Mouse (Mus musculus): Measurements from ENCODE around the gene Cpne5. TPM values are rescaled to one million over a fixed set of nuclear protein-coding genes. Genes with fewer than 3 reads are reported as not detected.

Gene Cpne5
- polyA plus RNA-seq, 1 experiment from 2014 or later: 4.7 TPM

GRCm38 (mm10) chr17:29158899-29159298, 79.1 kb downstream of the Cpne5 start:
- Histone ChIP-seq H3K9me3 (peaks cover 11% of the 10 kb centered on the region), H3K27me3 (replicated peaks; ENCODE audit: low read depth, poor library complexity, severe bottlenecking) (no peaks in the 10 kb centered on the region), H3K27ac (replicated peaks) (no peak overlapping the region), H3K4me1 (peaks cover 19% of the 10 kb centered on the region), H3K4me3 (no peak overlapping the region), H3K36me3 (replicated peaks) (peaks cover 3% of the 10 kb centered on the region; the same call in 1 of the 2 replicates)
- DNase-seq (ENCODE audit: low spot score): no peak
- WGBS: 96% methylated on average over 15 of the region's 15 CpGs

- 89% methylated on average over 8 of the region's 8 CpGs for WGBS
- Histone ChIP-seq H3K4me3 (no peak overlapping the region), H3K9me3 (peaks cover 9% of the 10 kb centered on the region), H3K27me3 (replicated peaks; ENCODE audit: low read depth, poor library complexity, severe bottlenecking) (no peaks in the 10 kb centered on the region), H3K27ac (replicated peaks) (no peak overlapping the region), H3K36me3 (replicated peaks) (peaks cover 3% of the 10 kb centered on the region; the same call in 1 of the 2 replicates), H3K4me1 (peaks cover 31% of the 10 kb centered on the region)
- DNase-seq (ENCODE audit: low spot score): no peak
Measured at GRCm38 (mm10) chr17:29156866-29157265, 81.1 kb downstream of the Cpne5 start.

- H3K9me3 ChIP-seq: peaks cover 4% of the 10 kb centered on the region
- H3K36me3 ChIP-seq (replicated peaks): peaks cover 2% of the 10 kb centered on the region; the same call in 1 of the 2 replicates
- H3K4me1 ChIP-seq: peaks cover 31% of the 10 kb centered on the region
- DNase-seq (ENCODE audit: low spot score): no peak
- H3K27me3 ChIP-seq (replicated peaks; ENCODE audit: low read depth, poor library complexity, severe bottlenecking): no peaks in the 10 kb centered on the region
- 85% methylated on average over 16 of the region's 16 CpGs for WGBS
- no peak overlapping the region for H3K4me3 ChIP-seq
- H3K27ac ChIP-seq (replicated peaks): no peak overlapping the region
Measured at GRCm38 (mm10) chr17:29156396-29156795, 81.6 kb downstream of the Cpne5 start.

GRCm38 (mm10) chr17:29155355-29156135, 82.4 kb downstream of the Cpne5 start:
- H3K4me3 ChIP-seq: no peak overlapping the region
- DNase-seq (ENCODE audit: low spot score): no peak
- H3K9me3 ChIP-seq: no peaks in the 10 kb centered on the region
- H3K36me3 ChIP-seq (replicated peaks): no peaks in the 10 kb centered on the region
- no peak overlapping the region for H3K27ac ChIP-seq (replicated peaks)
- WGBS: 73% methylated on average over 12 of the region's 12 CpGs
- peaks cover 31% of the 10 kb centered on the region for H3K4me1 ChIP-seq
- H3K27me3 ChIP-seq (replicated peaks; ENCODE audit: low read depth, poor library complexity, severe bottlenecking): no peaks in the 10 kb centered on the region

- H3K4me3 ChIP-seq: no peak overlapping the region
- WGBS: 90% methylated on average over 13 of the region's 13 CpGs
- no peak overlapping the region for H3K27ac ChIP-seq (replicated peaks)
- H3K27me3 ChIP-seq (replicated peaks; ENCODE audit: low read depth, poor library complexity, severe bottlenecking): no peaks in the 10 kb centered on the region
- no peak for DNase-seq (ENCODE audit: low spot score)
- no peaks in the 10 kb centered on the region for H3K36me3 ChIP-seq (replicated peaks)
- no peaks in the 10 kb centered on the region for H3K9me3 ChIP-seq
- H3K4me1 ChIP-seq: peaks cover 28% of the 10 kb centered on the region
Measured at GRCm38 (mm10) chr17:29154247-29154646, 83.7 kb downstream of the Cpne5 start.

- H3K36me3 ChIP-seq (replicated peaks): no peaks in the 10 kb centered on the region
- H3K4me1 ChIP-seq: peaks cover 33% of the 10 kb centered on the region
- no peaks in the 10 kb centered on the region for H3K27me3 ChIP-seq (replicated peaks; ENCODE audit: low read depth, poor library complexity, severe bottlenecking)
- 83% methylated on average over 5 of the region's 5 CpGs for WGBS
- DNase-seq (ENCODE audit: low spot score): no peak
- no peaks in the 10 kb centered on the region for H3K9me3 ChIP-seq
- H3K27ac ChIP-seq (replicated peaks): no peak overlapping the region
- H3K4me3 ChIP-seq: no peak overlapping the region
Measured at GRCm38 (mm10) chr17:29152547-29152946, 85.4 kb downstream of the Cpne5 start.

GRCm38 (mm10) chr17:29149766-29150165, 88.2 kb downstream of the Cpne5 start:
- WGBS: 72% methylated on average over 7 of the region's 7 CpGs
- Histone ChIP-seq H3K27me3 (replicated peaks; ENCODE audit: low read depth, poor library complexity, severe bottlenecking) (no peaks in the 10 kb centered on the region), H3K27ac (replicated peaks) (0 out of 2 replicates have a peak overlapping the region, but pooled peaks have one; percentile 5), H3K4me1 (peaks cover 19% of the 10 kb centered on the region), H3K4me3 (no peak overlapping the region), H3K36me3 (replicated peaks) (no peaks in the 10 kb centered on the region), H3K9me3 (peaks cover 10% of the 10 kb centered on the region; the same call in 1 of the 2 replicates)
- DNase-seq (ENCODE audit: low spot score): no peak

- DNase-seq (ENCODE audit: low spot score): no peak
- no peak overlapping the region for H3K27ac ChIP-seq (replicated peaks)
Measured at GRCm38 (mm10) chr17:29147773-29148172, 90.2 kb downstream of the Cpne5 start.

GRCm38 (mm10) chr17:29147273-29147672, 90.7 kb downstream of the Cpne5 start:
- Histone ChIP-seq H3K27ac (replicated peaks) (no peak overlapping the region), H3K4me1 (peaks cover 12% of the 10 kb centered on the region; the same call in 1 of the 2 replicates), H3K27me3 (replicated peaks; ENCODE audit: low read depth, poor library complexity, severe bottlenecking) (no peaks in the 10 kb centered on the region), H3K9me3 (peaks cover 10% of the 10 kb centered on the region; the same call in 1 of the 2 replicates), H3K4me3 (no peak overlapping the region), H3K36me3 (replicated peaks) (no peaks in the 10 kb centered on the region)
- no peak for DNase-seq (ENCODE audit: low spot score)
- 77% methylated on average over 14 of the region's 14 CpGs for WGBS

More at GRCm38 (mm10) chr17:29147773-29148172, 90.2 kb downstream of the Cpne5 start:
- peaks cover 10% of the 10 kb centered on the region; the same call in 1 of the 2 replicates for H3K9me3 ChIP-seq
- no peaks in the 10 kb centered on the region for H3K36me3 ChIP-seq (replicated peaks)
- no peaks in the 10 kb centered on the region for H3K27me3 ChIP-seq (replicated peaks; ENCODE audit: low read depth, poor library complexity, severe bottlenecking)
- H3K4me1 ChIP-seq: peaks cover 15% of the 10 kb centered on the region; the same call in 1 of the 2 replicates
- no peak overlapping the region for H3K4me3 ChIP-seq
- WGBS: 84% methylated on average over 6 of the region's 6 CpGs

GRCm38 (mm10) chr17:29145101-29145500, 92.9 kb downstream of the Cpne5 start:
- no peak overlapping the region for H3K27ac ChIP-seq (replicated peaks)
- WGBS: 94% methylated on average over 12 of the region's 12 CpGs
- DNase-seq (ENCODE audit: low spot score): no peak
- no peaks in the 10 kb centered on the region for H3K27me3 ChIP-seq (replicated peaks; ENCODE audit: low read depth, poor library complexity, severe bottlenecking)
- no peak overlapping the region for H3K4me3 ChIP-seq
- no peaks in the 10 kb centered on the region for H3K36me3 ChIP-seq (replicated peaks)
- peaks cover 10% of the 10 kb centered on the region; the same call in 1 of the 2 replicates for H3K9me3 ChIP-seq
- peaks cover 12% of the 10 kb centered on the region; the same call in 1 of the 2 replicates for H3K4me1 ChIP-seq

- H3K4me1 ChIP-seq: peaks cover 12% of the 10 kb centered on the region; the same call in 1 of the 2 replicates
- H3K4me3 ChIP-seq: no peak overlapping the region
- H3K36me3 ChIP-seq (replicated peaks): no peaks in the 10 kb centered on the region
- H3K27me3 ChIP-seq (replicated peaks; ENCODE audit: low read depth, poor library complexity, severe bottlenecking): no peaks in the 10 kb centered on the region
- no peak for DNase-seq (ENCODE audit: low spot score)
- peaks cover 10% of the 10 kb centered on the region; the same call in 1 of the 2 replicates for H3K9me3 ChIP-seq
- 83% methylated on average over 8 of the region's 8 CpGs for WGBS
- no peak overlapping the region for H3K27ac ChIP-seq (replicated peaks)
Measured at GRCm38 (mm10) chr17:29143266-29143665, 94.7 kb downstream of the Cpne5 start.

GRCm38 (mm10) chr17:29141577-29141976, 96.4 kb downstream of the Cpne5 start:
- DNase-seq (ENCODE audit: low spot score): no peak
- no peaks in the 10 kb centered on the region for H3K27me3 ChIP-seq (replicated peaks; ENCODE audit: low read depth, poor library complexity, severe bottlenecking)
- no peak overlapping the region for H3K4me3 ChIP-seq
- H3K36me3 ChIP-seq (replicated peaks): no peaks in the 10 kb centered on the region
- H3K9me3 ChIP-seq: peaks cover 10% of the 10 kb centered on the region; the same call in 1 of the 2 replicates
- H3K4me1 ChIP-seq: peaks cover 5% of the 10 kb centered on the region; the same call in 1 of the 2 replicates
- no peak overlapping the region for H3K27ac ChIP-seq (replicated peaks)
- WGBS: 90% methylated on average over 3 of the region's 3 CpGs

GRCm38 (mm10) chr17:29137906-29138305, 100.1 kb downstream of the Cpne5 start:
- H3K36me3 ChIP-seq (replicated peaks): no peaks in the 10 kb centered on the region
- WGBS: 76% methylated on average over 7 of the region's 7 CpGs
- no peak for DNase-seq (ENCODE audit: low spot score)

More at GRCm38 (mm10) chr17:29137906-29138305, 100.1 kb downstream of the Cpne5 start:
- no peaks in the 10 kb centered on the region for H3K9me3 ChIP-seq
- no peak overlapping the region for H3K27ac ChIP-seq (replicated peaks)
- H3K27me3 ChIP-seq (replicated peaks; ENCODE audit: low read depth, poor library complexity, severe bottlenecking): no peaks in the 10 kb centered on the region
- H3K4me3 ChIP-seq: no peak overlapping the region
- peaks cover 21% of the 10 kb centered on the region for H3K4me1 ChIP-seq

All from embryonic facial prominence, embryonic 10.5 days (tissue).